8 mouse cellular contexts compared by ENCODE assay signal in the genomic region with DNA sequence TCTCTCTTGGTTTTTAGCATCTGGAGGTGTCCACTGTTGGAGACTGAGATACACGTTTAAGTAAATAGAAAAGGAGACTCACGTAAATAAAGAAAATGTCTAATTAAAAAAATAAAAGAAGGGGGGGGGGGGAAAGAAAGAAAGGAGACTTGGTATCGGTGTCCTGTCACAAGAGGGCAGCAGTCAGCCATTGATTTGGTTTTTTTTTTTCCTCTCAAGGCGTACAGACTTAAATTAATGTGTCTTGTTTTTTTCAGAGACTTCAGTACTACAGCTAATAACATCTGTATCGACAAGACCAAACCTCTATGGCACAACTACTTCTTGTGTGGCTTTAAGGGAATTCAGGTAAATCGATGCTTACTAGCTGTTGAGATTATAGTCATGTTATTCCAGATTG. TPM values are rescaled to one million over a fixed set of nuclear protein-coding genes. Genes with fewer than 3 reads are reported as not detected.
A peak's percentile ranks its signal among the peaks of the same experiment; 100 is the strongest.
DNase-seq lines count a peak whose midpoint lies in the region; ATAC-seq and TF ChIP-seq lines count a peak whose summit lies in the region.
"Had no signal": no experiment of that assay in that cellular context is flagged by ENCODE, and none has a peak within 500 bp of the region (broad histone marks: within the 10 kb centered on the region; RNA-seq: fewer than 3 reads in every experiment).

No protein-coding gene starts in this region.

- H3K9ac ChIP-seq in forebrain, embryonic 12.5 days = no peak overlapping the region
- H3K9ac ChIP-seq: liver, embryonic 13.5 days had no signal

- H3K27me3 ChIP-seq in E14TG2a.4 (ENCODE audit: insufficient read depth, low read length) = no peaks in the 10 kb centered on the region
- H3K27me3 ChIP-seq in forebrain, embryonic 12.5 days = no peaks in the 10 kb centered on the region
- H3K27me3 ChIP-seq: liver, embryonic 13.5 days had no signal

- no peak for ATAC-seq in forebrain, embryonic 12.5 days (ENCODE audit: low FRiP score)

- H3K36me3 ChIP-seq in E14TG2a.4 (ENCODE audit: insufficient read depth, low read length) = peaks cover 18% of the 10 kb centered on the region
- no peaks in the 10 kb centered on the region for H3K36me3 ChIP-seq in forebrain, embryonic 12.5 days (replicated peaks)

- WGBS in forebrain, embryonic 12.5 days = 44% methylated on average over 6 of the region's 6 CpGs

- peaks cover 6% of the 10 kb centered on the region; the same call in 1 of the 2 replicates for H3K4me1 ChIP-seq in E14TG2a.4 (replicated peaks; ENCODE audit: low read depth, low read length)
- H3K4me1 ChIP-seq in forebrain, embryonic 12.5 days = no peaks in the 10 kb centered on the region

- TF ChIP-seq CTCF in E14TG2a.4 (conservative IDR thresholded peaks at IDR 0.05; ENCODE audit: low read length) = peak; percentile 22; the same call in 1 of the 2 replicates

- DNase-seq in layer of hippocampus, adult 11-12 months (ENCODE audit: low spot score) = peak; percentile 14
- no peak for DNase-seq in layer of hippocampus, adult 9-11 months
- peak; percentile 57 for DNase-seq in A20 (ENCODE audit: low read depth, low spot score)
- DNase-seq in embryo, embryonic 10 days (ENCODE audit: low spot score) = peak; percentile 24
- DNase-seq in lung, postnatal 10 days = peak; percentile 75
- DNase-seq: liver, embryonic 13.5 days had no signal

- no peak overlapping the region for H3K4me3 ChIP-seq in E14TG2a.4 (replicated peaks; ENCODE audit: low read length)
- no peak overlapping the region for H3K4me3 ChIP-seq in forebrain, embryonic 12.5 days (replicated peaks)
- H3K4me3 ChIP-seq: liver, embryonic 13.5 days had no signal

- no peaks in the 10 kb centered on the region for H3K9me3 ChIP-seq in E14TG2a.4 (ENCODE audit: low read length)
- H3K9me3 ChIP-seq in forebrain, embryonic 12.5 days = no peaks in the 10 kb centered on the region
- H3K9me3 ChIP-seq: liver, embryonic 13.5 days had no signal

- H3K4me2 ChIP-seq in forebrain, embryonic 12.5 days = no peak overlapping the region
- H3K4me2 ChIP-seq: liver, embryonic 13.5 days had no signal

- H3K27ac ChIP-seq in forebrain, embryonic 12.5 days = no peak overlapping the region
- H3K27ac ChIP-seq: liver, embryonic 13.5 days had no signal

RNA-seq across cellular contexts. Expression of a gene that starts 34.2 kb away (rescaled TPM):
- 80.7 and 81.3 TPM in 2 replicates for polyA plus RNA-seq in forebrain, embryonic 12.5 days (2016; fragmentation: Nextera tagmentation; extraction: Ambion mirVana)

RNA-seq across cellular contexts. Expression of a gene that starts 34.2 kb away (rescaled TPM):
- polyA plus RNA-seq in forebrain, embryonic 12.5 days (2016; fragmentation: Nextera tagmentation; extraction: Ambion mirVana) = 26.0 and 28.0 TPM in 2 replicates
